Mouse (Mus musculus) embryonic facial prominence, embryonic 15.5 days (tissue): ENCODE data around the gene Ap5s1. TPM values are rescaled to one million over a fixed set of nuclear protein-coding genes. Genes with fewer than 3 reads are reported as not detected.
A peak's percentile ranks its signal among the peaks of the same experiment; 100 is the strongest.

ENCODE experiments used
- ATAC-seq: fragments of 200-750 bp; cut with Nextera tagmentation; 2 replicates; pipeline ENCODE4 v1.8.0; 2017; ENCODE audit warnings: low read depth, moderate TSS enrichment; ENCODE audit not compliant: insufficient number of reproducible peaks, low FRiP score, low TSS enrichment
- H3K27ac ChIP-seq: fragments of 300-500 bp; sonication (generic); replicated peaks from 2 replicates; pipeline ENCODE4 v1.5.1; 2015; ENCODE audit warnings: mild to moderate bottlenecking, inconsistent platforms
- H3K27me3 ChIP-seq: fragments of 300-500 bp; sonication (generic); 2 replicates; pipeline ENCODE4 v1.6.1; 2015; ENCODE audit warnings: inconsistent platforms
- H3K36me3 ChIP-seq: fragments of 300-500 bp; sonication (generic); 2 replicates; pipeline ENCODE4 v1.6.1; 2015; ENCODE audit warnings: mild to moderate bottlenecking, inconsistent platforms
- H3K4me1 ChIP-seq: fragments of 300-500 bp; sonication (generic); 2 replicates; pipeline ENCODE4 v1.6.1; 2015; ENCODE audit warnings: inconsistent platforms
- H3K4me2 ChIP-seq: fragments of 300-500 bp; sonication (generic); replicated peaks from 2 replicates; pipeline ENCODE4 v1.6.1; 2015; ENCODE audit warnings: mild to moderate bottlenecking, inconsistent platforms
- H3K4me3 ChIP-seq: fragments of 300-500 bp; sonication (generic); replicated peaks from 2 replicates; pipeline ENCODE4 v1.5.1; 2015; ENCODE audit warnings: mild to moderate bottlenecking, inconsistent platforms
- H3K9ac ChIP-seq: fragments of 300-500 bp; sonication (generic); 2 replicates; pipeline ENCODE4 v1.6.1; 2015; ENCODE audit warnings: inconsistent platforms
- H3K9me3 ChIP-seq: fragments of 300-500 bp; sonication (generic); replicated peaks from 2 replicates; pipeline ENCODE4 v1.6.1; 2016; ENCODE audit warnings: inconsistent platforms
- WGBS: fragments of 180-500 bp; shearing (Covaris S2); methylation state at CpG from one replicate; pipeline ENCODE4 v1.1.7; 2015; 5-methylcytosine and 5-hydroxymethylcytosine counted together
- polyA plus RNA-seq: library from polyadenylated mRNA; unstranded; fragments of >200 nt; fragmentation: Nextera tagmentation; extraction: Ambion mirVana; gene quantifications from 2 replicates; pipeline ENCODE4 v1.2.1, GENCODE M21; 2015

Ap5s1 gene
- polyA plus RNA-seq, 1 experiment from 2014 or later, result 27.9 TPM

- ATAC-seq, result no peak
- peak overlapping the region; percentile 78 for H3K4me2 ChIP-seq
- no peak overlapping the region for H3K9ac ChIP-seq
- 6% methylated on average over 11 of the region's 11 CpGs for WGBS
- peaks cover 14% of the 10 kb centered on the region; the same call in 1 of the 2 replicates for H3K36me3 ChIP-seq
- peak overlapping the region; percentile 42 for H3K4me3 ChIP-seq
- peaks cover 66% of the 10 kb centered on the region for H3K4me1 ChIP-seq
- H3K27ac ChIP-seq, result no peak overlapping the region
- H3K27me3 ChIP-seq, result peaks cover 26% of the 10 kb centered on the region
- H3K9me3 ChIP-seq, result no peaks in the 10 kb centered on the region
Measured at GRCm38 (mm10) chr2:131174700-131175099, 32.2 kb upstream of the Ap5s1 start.

- H3K27me3 ChIP-seq, result peaks cover 26% of the 10 kb centered on the region
- peak overlapping the region; percentile 60; the same call in 1 of the 2 replicates for H3K27ac ChIP-seq
- peaks cover 64% of the 10 kb centered on the region for H3K4me1 ChIP-seq
- H3K9ac ChIP-seq, result no peak overlapping the region
- peaks cover 14% of the 10 kb centered on the region; the same call in 1 of the 2 replicates for H3K36me3 ChIP-seq
- 80% methylated on average over 3 of the region's 3 CpGs for WGBS
- no peaks in the 10 kb centered on the region for H3K9me3 ChIP-seq
- no peak overlapping the region for H3K4me2 ChIP-seq
- H3K4me3 ChIP-seq, result no peak overlapping the region
- ATAC-seq, result no peak
Measured at GRCm38 (mm10) chr2:131175286-131175944, 31.5 kb upstream of the Ap5s1 start.

- no peaks in the 10 kb centered on the region for H3K9me3 ChIP-seq
- ATAC-seq, result no peak
- no peak overlapping the region for H3K4me3 ChIP-seq
- peak overlapping the region; percentile 60; the same call in 1 of the 2 replicates for H3K27ac ChIP-seq
- H3K4me1 ChIP-seq, result peaks cover 63% of the 10 kb centered on the region
- H3K9ac ChIP-seq, result no peak overlapping the region
- H3K4me2 ChIP-seq, result no peak overlapping the region
- H3K27me3 ChIP-seq, result peaks cover 25% of the 10 kb centered on the region
- 81% methylated on average over 1 of the region's 1 CpGs for WGBS
- H3K36me3 ChIP-seq, result peaks cover 14% of the 10 kb centered on the region; the same call in 1 of the 2 replicates
Measured at GRCm38 (mm10) chr2:131175945-131176309, 31.0 kb upstream of the Ap5s1 start.

- Histone ChIP-seq H3K27me3 (peaks cover 20% of the 10 kb centered on the region), H3K9me3 (no peaks in the 10 kb centered on the region), H3K36me3 (peaks cover 14% of the 10 kb centered on the region; the same call in 1 of the 2 replicates), H3K4me3 (0 out of 2 replicates have a peak overlapping the region, but pooled peaks have one; percentile 80), H3K4me1 (peaks cover 57% of the 10 kb centered on the region), H3K4me2 (peak overlapping the region; percentile 89), H3K27ac (peak overlapping the region; percentile 60), H3K9ac (no peak overlapping the region)
- no peak for ATAC-seq
- 48% methylated on average over 5 of the region's 5 CpGs for WGBS
Measured at GRCm38 (mm10) chr2:131176491-131176890, 30.4 kb upstream of the Ap5s1 start.

GRCm38 (mm10) chr2:131177932-131178331 lies 28.9 kb upstream of the Ap5s1 start:
- Histone ChIP-seq H3K36me3 (peaks cover 14% of the 10 kb centered on the region; the same call in 1 of the 2 replicates), H3K4me2 (peak overlapping the region; percentile 89), H3K4me3 (peak overlapping the region; percentile 80), H3K9ac (peak overlapping the region; percentile 35; the same call in 1 of the 2 replicates), H3K27me3 (peaks cover 5% of the 10 kb centered on the region; the same call in 1 of the 2 replicates), H3K9me3 (no peaks in the 10 kb centered on the region), H3K4me1 (peaks cover 51% of the 10 kb centered on the region), H3K27ac (0 out of 2 replicates have a peak overlapping the region, but pooled peaks have one; percentile 60)
- ATAC-seq, result no peak
- 84% methylated on average over 9 of the region's 9 CpGs for WGBS

- H3K4me1 ChIP-seq, result peaks cover 51% of the 10 kb centered on the region
- no peaks in the 10 kb centered on the region for H3K9me3 ChIP-seq
- peak overlapping the region; percentile 92 for H3K27ac ChIP-seq
- no peak for ATAC-seq
- 35% methylated on average over 26 of the region's 26 CpGs for whole genome bisulfite sequencing
- peak overlapping the region; percentile 89 for H3K4me2 ChIP-seq
- H3K36me3 ChIP-seq, result peaks cover 14% of the 10 kb centered on the region; the same call in 1 of the 2 replicates
- H3K27me3 ChIP-seq, result no peaks in the 10 kb centered on the region
- H3K9ac ChIP-seq, result peak overlapping the region; percentile 97
- peak overlapping the region; percentile 80 for H3K4me3 ChIP-seq
Measured at GRCm38 (mm10) chr2:131178828-131179245, 28.0 kb upstream of the Ap5s1 start.

GRCm38 (mm10) chr2:131179246-131179886 lies 27.5 kb upstream of the Ap5s1 start:
- Histone ChIP-seq H3K4me1 (peaks cover 49% of the 10 kb centered on the region), H3K4me3 (peak overlapping the region; percentile 80), H3K36me3 (peaks cover 14% of the 10 kb centered on the region; the same call in 1 of the 2 replicates), H3K27ac (peak overlapping the region; percentile 92), H3K9ac (peak overlapping the region; percentile 97), H3K27me3 (no peaks in the 10 kb centered on the region), H3K9me3 (no peaks in the 10 kb centered on the region), H3K4me2 (peak overlapping the region; percentile 89)
- peak; percentile 30 for ATAC-seq
- WGBS, result under 1% methylated on average over 67 of the region's 67 CpGs

GRCm38 (mm10) chr2:131179990-131180587 lies 26.8 kb upstream of the Ap5s1 start, which contains the start of gene Cenpb:
Cenpb (minus strand) TSS chr2:131180067.
- peak; percentile 85 for ATAC-seq

GRCm38 (mm10) chr2:131186343-131186742 lies 20.5 kb upstream of the Ap5s1 start:
- Histone ChIP-seq H3K27ac (peak overlapping the region; percentile 65), H3K9me3 (no peaks in the 10 kb centered on the region), H3K27me3 (no peaks in the 10 kb centered on the region), H3K4me2 (peak overlapping the region; percentile 92), H3K4me1 (peaks cover 40% of the 10 kb centered on the region), H3K9ac (peak overlapping the region; percentile 63), H3K4me3 (peak overlapping the region; percentile 70), H3K36me3 (peaks cover 9% of the 10 kb centered on the region; the same call in 1 of the 2 replicates)
- ATAC-seq, result no peak
- 1% methylated on average over 14 of the region's 14 CpGs for WGBS

More at GRCm38 (mm10) chr2:131179990-131180587, 26.8 kb upstream of the Ap5s1 start, which contains the start of gene Cenpb:
- Histone ChIP-seq H3K4me3 (peak within 1 kb of the TSS; percentile 80), H3K27me3 (no peaks in the 10 kb centered on the region), H3K9me3 (no peaks in the 10 kb centered on the region), H3K4me2 (peak within 1 kb of the TSS; percentile 89), H3K9ac (peak within 1 kb of the TSS; percentile 97), H3K27ac (peak within 1 kb of the TSS; percentile 92), H3K4me1 (peaks cover 44% of the 10 kb centered on the region), H3K36me3 (peaks cover 14% of the 10 kb centered on the region; the same call in 1 of the 2 replicates)
- WGBS, result 2% methylated on average over 57 of the region's 57 CpGs

- peak; percentile 91 for ATAC-seq
- peak within 1 kb of the TSS; percentile 70 for H3K4me3 ChIP-seq
- peak within 1 kb of the TSS; percentile 63 for H3K9ac ChIP-seq
- peak within 1 kb of the TSS; percentile 92 for H3K4me2 ChIP-seq
- peak within 1 kb of the TSS; percentile 78 for H3K27ac ChIP-seq
- peaks cover 40% of the 10 kb centered on the region for H3K4me1 ChIP-seq
- no peaks in the 10 kb centered on the region for H3K27me3 ChIP-seq
- H3K36me3 ChIP-seq, result peaks cover 15% of the 10 kb centered on the region; the same call in 1 of the 2 replicates
- no peaks in the 10 kb centered on the region for H3K9me3 ChIP-seq
- WGBS, result under 1% methylated on average over 43 of the region's 43 CpGs
Measured at GRCm38 (mm10) chr2:131186771-131187601, 19.9 kb upstream of the Ap5s1 start, which contains the start of the genes Cdc25b and Spef1. Cdc25b (plus strand) TSS chr2:131186949. Spef1 (minus strand) TSS chr2:131187282.
